Mouse (Mus musculus): ENCODE data around the gene Gm17364. TPM values are rescaled to one million over a fixed set of nuclear protein-coding genes. Genes with fewer than 3 reads are reported as not detected.

Gene Gm17364
- total and polyA plus RNA-seq, 2 experiments from 2014 or later: not detected

GRCm38 (mm10) chr13:41248751-41249520 lies 24.8 kb downstream of the Gm17364 start:
- ATAC-seq (peak; percentile 10), DNase-seq (ENCODE audit: low spot score) (no peak)
- H3K27me3 ChIP-seq (ENCODE audit: insufficient read depth, low read length): no peaks in the 10 kb centered on the region
- H3K4me3 ChIP-seq (ENCODE audit: low read length): peak overlapping the region; percentile 71
- H3K4me1 ChIP-seq (ENCODE audit: insufficient read depth, low read length): peaks cover 11% of the 10 kb centered on the region; the same call in 1 of the 2 replicates
- WGBS: 39% methylated on average over 12 of the region's 12 CpGs
- H3K36me3 ChIP-seq (ENCODE audit: insufficient read depth, low read length): no peaks in the 10 kb centered on the region
- peak overlapping the region; percentile 85 for H3K9ac ChIP-seq (replicated peaks; ENCODE audit: low read length)
- peak overlapping the region; percentile 89; the same call in 1 of the 2 replicates for H3K27ac ChIP-seq
- no peaks in the 10 kb centered on the region for H3K9me3 ChIP-seq (ENCODE audit: low read length)
- H3K4me2 ChIP-seq (ENCODE audit: low read depth, low read length): peak overlapping the region; percentile 65
- TF ChIP-seq CTCF (IDR thresholded peaks at IDR 0.05; ENCODE audit: low read depth): no peak

GRCm38 (mm10) chr13:41244306-41244830 lies 29.4 kb downstream of the Gm17364 start:
- H3K9ac ChIP-seq (replicated peaks; ENCODE audit: low read length): no peak overlapping the region
- H3K36me3 ChIP-seq (ENCODE audit: insufficient read depth, low read length): no peaks in the 10 kb centered on the region
- no peaks in the 10 kb centered on the region for H3K27me3 ChIP-seq (ENCODE audit: insufficient read depth, low read length)
- TF ChIP-seq CTCF (IDR thresholded peaks at IDR 0.05; ENCODE audit: low read depth): no peak
- DNase-seq (ENCODE audit: low spot score): no peak
- H3K27ac ChIP-seq: no peak overlapping the region
- 65% methylated on average over 6 of the region's 6 CpGs for WGBS
- H3K4me2 ChIP-seq (ENCODE audit: low read depth, low read length): no peak overlapping the region
- 0 out of 2 replicates have a peak, but pooled peaks cover 2% of the 10 kb centered on the region for H3K9me3 ChIP-seq (ENCODE audit: low read length)
- no peak overlapping the region for H3K4me3 ChIP-seq (ENCODE audit: low read length)
- H3K4me1 ChIP-seq (ENCODE audit: insufficient read depth, low read length): no peaks in the 10 kb centered on the region
- ATAC-seq: no peak

- 0 out of 2 replicates have a peak, but pooled peaks cover 2% of the 10 kb centered on the region for H3K9me3 ChIP-seq (ENCODE audit: low read length)
- no peak for TF ChIP-seq CTCF (IDR thresholded peaks at IDR 0.05; ENCODE audit: low read depth)
- H3K4me2 ChIP-seq (ENCODE audit: low read depth, low read length): no peak overlapping the region
- H3K4me1 ChIP-seq (ENCODE audit: insufficient read depth, low read length): no peaks in the 10 kb centered on the region
- H3K36me3 ChIP-seq (ENCODE audit: insufficient read depth, low read length): no peaks in the 10 kb centered on the region
- ATAC-seq (no peak), DNase-seq (ENCODE audit: low spot score) (no peak)
- H3K4me3 ChIP-seq (ENCODE audit: low read length): no peak overlapping the region
- no peaks in the 10 kb centered on the region for H3K27me3 ChIP-seq (ENCODE audit: insufficient read depth, low read length)
- no peak overlapping the region for H3K9ac ChIP-seq (replicated peaks; ENCODE audit: low read length)
- whole genome bisulfite sequencing: 74% methylated on average over 2 of the region's 2 CpGs
- no peak overlapping the region for H3K27ac ChIP-seq
These were observed 32.2 kb downstream of the Gm17364 start for GRCm38 (mm10) chr13:41241557-41241956.

GRCm38 (mm10) chr13:41238805-41239130 lies 35.0 kb downstream of the Gm17364 start:
- peak; percentile 88 for TF ChIP-seq CTCF (IDR thresholded peaks at IDR 0.05; ENCODE audit: low read depth)
- ATAC-seq: peak; percentile 60; the same call in 1 of the 2 replicates
- no peaks in the 10 kb centered on the region for H3K36me3 ChIP-seq (ENCODE audit: insufficient read depth, low read length)
- no peaks in the 10 kb centered on the region for H3K4me1 ChIP-seq (ENCODE audit: insufficient read depth, low read length)
- H3K9ac ChIP-seq (replicated peaks; ENCODE audit: low read length): no peak overlapping the region
- no peak overlapping the region for H3K27ac ChIP-seq
- no peak overlapping the region for H3K4me2 ChIP-seq (ENCODE audit: low read depth, low read length)
- H3K4me3 ChIP-seq (ENCODE audit: low read length): no peak overlapping the region
- WGBS: 7% methylated on average over 5 of the region's 5 CpGs
- no peaks in the 10 kb centered on the region for H3K27me3 ChIP-seq (ENCODE audit: insufficient read depth, low read length)
- peak; percentile 81 for DNase-seq (ENCODE audit: low spot score)
- H3K9me3 ChIP-seq (ENCODE audit: low read length): 0 out of 2 replicates have a peak, but pooled peaks cover 2% of the 10 kb centered on the region

- no peaks in the 10 kb centered on the region for H3K4me1 ChIP-seq (ENCODE audit: insufficient read depth, low read length)
- H3K36me3 ChIP-seq (ENCODE audit: insufficient read depth, low read length): no peaks in the 10 kb centered on the region
- DNase-seq (ENCODE audit: low spot score): no peak
- peak; percentile 39 for ATAC-seq
- 0 out of 2 replicates have a peak, but pooled peaks cover 2% of the 10 kb centered on the region for H3K9me3 ChIP-seq (ENCODE audit: low read length)
- WGBS: 75% methylated on average over 10 of the region's 10 CpGs
- no peak overlapping the region for H3K27ac ChIP-seq
- TF ChIP-seq CTCF (IDR thresholded peaks at IDR 0.05; ENCODE audit: low read depth): no peak
- no peak overlapping the region for H3K4me2 ChIP-seq (ENCODE audit: low read depth, low read length)
- H3K9ac ChIP-seq (replicated peaks; ENCODE audit: low read length): no peak overlapping the region
- H3K27me3 ChIP-seq (ENCODE audit: insufficient read depth, low read length): no peaks in the 10 kb centered on the region
- no peak overlapping the region for H3K4me3 ChIP-seq (ENCODE audit: low read length)
These were observed 35.6 kb downstream of the Gm17364 start for GRCm38 (mm10) chr13:41238035-41238804.

- H3K27ac ChIP-seq: no peak overlapping the region
- H3K4me1 ChIP-seq (ENCODE audit: insufficient read depth, low read length): no peaks in the 10 kb centered on the region
- H3K4me3 ChIP-seq (ENCODE audit: low read length): no peak overlapping the region
- H3K9me3 ChIP-seq (ENCODE audit: low read length): no peaks in the 10 kb centered on the region
- no peaks in the 10 kb centered on the region for H3K27me3 ChIP-seq (ENCODE audit: insufficient read depth, low read length)
- WGBS: 72% methylated on average over 13 of the region's 13 CpGs
- H3K4me2 ChIP-seq (ENCODE audit: low read depth, low read length): no peak overlapping the region
- no peak for TF ChIP-seq CTCF (IDR thresholded peaks at IDR 0.05; ENCODE audit: low read depth)
- no peaks in the 10 kb centered on the region for H3K36me3 ChIP-seq (ENCODE audit: insufficient read depth, low read length)
- no peak overlapping the region for H3K9ac ChIP-seq (replicated peaks; ENCODE audit: low read length)
- no peak for DNase-seq (ENCODE audit: low spot score)
- ATAC-seq: no peak
These were observed 37.7 kb downstream of the Gm17364 start for GRCm38 (mm10) chr13:41235845-41236741.

All from hindbrain, postnatal 0 days (tissue).